Mouse (Mus musculus) stomach, embryonic 15.5 days (tissue): ENCODE data around the gene Prps1. TPM values are rescaled to one million over a fixed set of nuclear protein-coding genes. Genes with fewer than 3 reads are reported as not detected.
"Not testable (repeated sequence)": the region's sequence is repeated elsewhere in the genome, so short reads cannot be mapped to it uniquely, and the experiment has no call there.

ENCODE experiments used
- ATAC-seq: fragments of 200-750 bp; cut with Nextera tagmentation; 2 replicates; pipeline ENCODE4 v1.8.0; 2017; ENCODE audit warnings: low read depth, moderate number of reproducible peaks, moderate TSS enrichment; ENCODE audit not compliant: insufficient read depth, low FRiP score
- H3K27ac ChIP-seq: fragments of 300-500 bp; sonication (generic); 2 replicates; pipeline ENCODE4 v1.5.1; 2015; ENCODE audit warnings: mild to moderate bottlenecking, inconsistent platforms
- H3K27me3 ChIP-seq: fragments of 300-500 bp; sonication (generic); replicated peaks from 2 replicates; pipeline ENCODE4 v1.6.1; 2015; ENCODE audit warnings: inconsistent platforms
- H3K36me3 ChIP-seq: fragments of 300-500 bp; sonication (generic); 2 replicates; pipeline ENCODE4 v1.6.1; 2015; ENCODE audit warnings: inconsistent platforms
- H3K4me1 ChIP-seq: fragments of 300-500 bp; sonication (generic); 2 replicates; pipeline ENCODE4 v1.6.1; 2015; ENCODE audit warnings: inconsistent platforms
- H3K4me2 ChIP-seq: fragments of 300-500 bp; sonication (generic); 2 replicates; pipeline ENCODE4 v1.6.1; 2015; ENCODE audit warnings: mild to moderate bottlenecking, inconsistent platforms
- H3K4me3 ChIP-seq: fragments of 300-500 bp; sonication (generic); replicated peaks from 2 replicates; pipeline ENCODE4 v1.5.1; 2015; ENCODE audit warnings: inconsistent platforms
- H3K9ac ChIP-seq: fragments of 300-500 bp; sonication (generic); 2 replicates; pipeline ENCODE4 v1.6.1; 2015; ENCODE audit warnings: inconsistent platforms
- H3K9me3 ChIP-seq: fragments of 300-500 bp; sonication (generic); 2 replicates; pipeline ENCODE4 v1.6.1; 2016; ENCODE audit warnings: inconsistent platforms
- WGBS: fragments of 180-500 bp; shearing (Covaris S2); methylation state at CpG from one replicate; pipeline ENCODE4 v1.1.7; 2015; 5-methylcytosine and 5-hydroxymethylcytosine counted together
- polyA plus RNA-seq: library from polyadenylated mRNA; unstranded; fragments of >200 nt; fragmentation: Nextera tagmentation; extraction: Ambion mirVana; gene quantifications from 2 replicates; pipeline ENCODE4 v1.2.1, GENCODE M21; 2015

The Prps1 gene
- polyA plus RNA-seq, 1 experiment from 2014 or later: 32.3 TPM

GRCm38 (mm10) chrX:140501401-140502301, 45.2 kb downstream of the Prps1 start:
- H3K4me2 ChIP-seq: no peak overlapping the region
- no peaks in the 10 kb centered on the region for H3K4me1 ChIP-seq
- WGBS: 56% methylated on average over 9 of the region's 9 CpGs
- no peaks in the 10 kb centered on the region for H3K36me3 ChIP-seq
- no peak overlapping the region for H3K9ac ChIP-seq
- no peak for ATAC-seq
- H3K27me3 ChIP-seq: no peaks in the 10 kb centered on the region
- no peak overlapping the region for H3K4me3 ChIP-seq
- H3K27ac ChIP-seq: no peak overlapping the region
- H3K9me3 ChIP-seq: no peaks in the 10 kb centered on the region

GRCm38 (mm10) chrX:140503905-140504304, 47.5 kb downstream of the Prps1 start:
- H3K36me3 ChIP-seq: no peaks in the 10 kb centered on the region
- no peaks in the 10 kb centered on the region for H3K4me1 ChIP-seq
- H3K27ac ChIP-seq: peak overlapping the region; percentile 44
- no peaks in the 10 kb centered on the region for H3K27me3 ChIP-seq
- H3K9me3 ChIP-seq: no peaks in the 10 kb centered on the region
- no peak overlapping the region for H3K9ac ChIP-seq
- H3K4me2 ChIP-seq: no peak overlapping the region
- 14% methylated on average over 7 of the region's 7 CpGs for WGBS
- no peak overlapping the region for H3K4me3 ChIP-seq
- ATAC-seq: peak; percentile 59; the same call in 1 of the 2 replicates

- no peak overlapping the region for H3K9ac ChIP-seq
- 48% methylated on average over 15 of the region's 15 CpGs for WGBS
- ATAC-seq: peak; percentile 83
- H3K27me3 ChIP-seq: no peaks in the 10 kb centered on the region
- no peak overlapping the region for H3K4me3 ChIP-seq
- peak overlapping the region; percentile 72 for H3K27ac ChIP-seq
- no peaks in the 10 kb centered on the region for H3K9me3 ChIP-seq
- H3K4me1 ChIP-seq: no peaks in the 10 kb centered on the region
- no peak overlapping the region for H3K4me2 ChIP-seq
- no peaks in the 10 kb centered on the region for H3K36me3 ChIP-seq
Observed at GRCm38 (mm10) chrX:140505497-140506238, 49.3 kb downstream of the Prps1 start.

GRCm38 (mm10) chrX:140506436-140507180, 50.2 kb downstream of the Prps1 start:
- no peaks in the 10 kb centered on the region for H3K9me3 ChIP-seq
- H3K27ac ChIP-seq: no peak overlapping the region
- H3K4me1 ChIP-seq: no peaks in the 10 kb centered on the region
- H3K4me2 ChIP-seq: no peak overlapping the region
- H3K4me3 ChIP-seq: no peak overlapping the region
- no peaks in the 10 kb centered on the region for H3K27me3 ChIP-seq
- no peak for ATAC-seq
- 72% methylated on average over 6 of the region's 6 CpGs for WGBS
- no peak overlapping the region for H3K9ac ChIP-seq
- no peaks in the 10 kb centered on the region for H3K36me3 ChIP-seq

- H3K27me3 ChIP-seq: no peaks in the 10 kb centered on the region
- no peak for ATAC-seq
- 89% methylated on average over 1 of the region's 1 CpGs for WGBS
Observed at GRCm38 (mm10) chrX:140507377-140507776, 51.0 kb downstream of the Prps1 start.

GRCm38 (mm10) chrX:140508791-140509190, 52.4 kb downstream of the Prps1 start:
- H3K4me3 ChIP-seq, H3K36me3 ChIP-seq, H3K27me3 ChIP-seq, ATAC-seq, H3K9me3 ChIP-seq, H3K27ac ChIP-seq, H3K4me2 ChIP-seq, H3K9ac ChIP-seq, H3K4me1 ChIP-seq: not testable (repeated sequence)
- 70% methylated on average over 4 of the region's 4 CpGs for WGBS

More at GRCm38 (mm10) chrX:140507377-140507776, 51.0 kb downstream of the Prps1 start:
- H3K4me1 ChIP-seq: no peaks in the 10 kb centered on the region
- H3K4me2 ChIP-seq: no peak overlapping the region
- no peak overlapping the region for H3K27ac ChIP-seq
- H3K9me3 ChIP-seq: no peaks in the 10 kb centered on the region
- no peaks in the 10 kb centered on the region for H3K36me3 ChIP-seq
- no peak overlapping the region for H3K4me3 ChIP-seq
- H3K9ac ChIP-seq: no peak overlapping the region

GRCm38 (mm10) chrX:140509817-140510216, 53.4 kb downstream of the Prps1 start:
- H3K27ac ChIP-seq: no peak overlapping the region

GRCm38 (mm10) chrX:140510696-140511429, 54.5 kb downstream of the Prps1 start:
- Histone ChIP-seq H3K9ac (no peak overlapping the region), H3K4me2 (peak overlapping the region; percentile 43), H3K9me3 (no peaks in the 10 kb centered on the region), H3K27me3 (peaks cover 4% of the 10 kb centered on the region; the same call in 1 of the 2 replicates), H3K36me3 (no peaks in the 10 kb centered on the region), H3K27ac (0 out of 2 replicates have a peak overlapping the region, but pooled peaks have one; percentile 5), H3K4me1 (no peaks in the 10 kb centered on the region), H3K4me3 (peak overlapping the region; percentile 19; the same call in 1 of the 2 replicates)
- peak; percentile 50; the same call in 1 of the 2 replicates for ATAC-seq
- 41% methylated on average over 24 of the region's 24 CpGs for WGBS

More at GRCm38 (mm10) chrX:140509817-140510216, 53.4 kb downstream of the Prps1 start:
- H3K4me1 ChIP-seq: no peaks in the 10 kb centered on the region
- no peak overlapping the region for H3K4me2 ChIP-seq
- peaks cover 4% of the 10 kb centered on the region; the same call in 1 of the 2 replicates for H3K27me3 ChIP-seq
- H3K4me3 ChIP-seq: no peak overlapping the region
- no peak overlapping the region for H3K9ac ChIP-seq
- ATAC-seq: no peak
- 70% methylated on average over 6 of the region's 6 CpGs for WGBS
- no peaks in the 10 kb centered on the region for H3K9me3 ChIP-seq
- H3K36me3 ChIP-seq: no peaks in the 10 kb centered on the region

GRCm38 (mm10) chrX:140511687-140512651, 55.6 kb downstream of the Prps1 start:
- no peak overlapping the region; the same call in 1 of the 2 replicates for H3K4me2 ChIP-seq
- 59% methylated on average over 7 of the region's 7 CpGs for WGBS
- no peak overlapping the region for H3K9ac ChIP-seq
- H3K27ac ChIP-seq: no peak overlapping the region
- H3K27me3 ChIP-seq: peaks cover 4% of the 10 kb centered on the region; the same call in 1 of the 2 replicates
- no peaks in the 10 kb centered on the region for H3K4me1 ChIP-seq
- no peaks in the 10 kb centered on the region for H3K9me3 ChIP-seq
- no peaks in the 10 kb centered on the region for H3K36me3 ChIP-seq
- ATAC-seq: no peak
- no peak overlapping the region for H3K4me3 ChIP-seq

GRCm38 (mm10) chrX:140513379-140513778, 57.0 kb downstream of the Prps1 start:
- H3K36me3 ChIP-seq: no peaks in the 10 kb centered on the region
- no peak overlapping the region for H3K4me3 ChIP-seq
- 83% methylated on average over 2 of the region's 2 CpGs for WGBS
- ATAC-seq: no peak
- no peak overlapping the region for H3K4me2 ChIP-seq
- no peak overlapping the region for H3K9ac ChIP-seq
- no peaks in the 10 kb centered on the region for H3K4me1 ChIP-seq
- H3K9me3 ChIP-seq: no peaks in the 10 kb centered on the region
- H3K27me3 ChIP-seq: peaks cover 4% of the 10 kb centered on the region; the same call in 1 of the 2 replicates
- H3K27ac ChIP-seq: no peak overlapping the region
